Mouse (Mus musculus) ES-E14 (cell line): Measurements from ENCODE around the gene Mageb3. TPM values are rescaled to one million over a fixed set of nuclear protein-coding genes. Genes with fewer than 3 reads are reported as not detected.
"Not testable (repeated sequence)": the region's sequence is repeated elsewhere in the genome, so short reads cannot be mapped to it uniquely, and the experiment has no call there.

Experiments used
- DNase-seq: peaks from one replicate; pipeline ENCODE4 v3.0.0-alpha.2; 2013; ENCODE audit warnings: low read depth, low spot score
- H3K27ac ChIP-seq: 2 replicates; pipeline ENCODE4 v1.5.1; 2012; ENCODE audit warnings: low read depth, mild to moderate bottlenecking, low read length, moderate library complexity, mixed read lengths; ENCODE audit not compliant: poor library complexity, insufficient read depth, severe bottlenecking
- H3K36me3 ChIP-seq: 2 replicates; pipeline ENCODE4 v1.6.1; 2012; ENCODE audit warnings: mild to moderate bottlenecking, low read length, moderate library complexity, mixed read lengths; ENCODE audit not compliant: control insufficient read depth, poor library complexity, insufficient read depth, severe bottlenecking
- H3K4me1 ChIP-seq, 2 experiments: fragments of 150-350 bp in 1 of 2; sonication (generic) in 1 of 2; 2 replicates each; pipeline ENCODE4 v1.6.1; 2012; ENCODE audit warnings: low read length in 2 of 2, mild to moderate bottlenecking in 1 of 2, mixed read lengths in 1 of 2; ENCODE audit not compliant: control insufficient read depth in 2 of 2, insufficient read depth in 2 of 2, poor library complexity in 1 of 2
- H3K4me3 ChIP-seq, 2 experiments: fragments of 150-350 bp in 1 of 2; sonication (generic) in 1 of 2; 2 replicates each; pipeline ENCODE4 v1.5.1; 2012; ENCODE audit warnings: low read length in 2 of 2, low read depth in 1 of 2, mild to moderate bottlenecking in 1 of 2, mixed read lengths in 1 of 2; ENCODE audit not compliant: insufficient read depth in 1 of 2, poor library complexity in 1 of 2, severe bottlenecking in 1 of 2
- H3K9ac ChIP-seq: 2 replicates; pipeline ENCODE4 v1.6.1; 2012; ENCODE audit warnings: low read depth, mild to moderate bottlenecking, low read length, mixed read lengths; ENCODE audit not compliant: poor library complexity, insufficient read depth, severe bottlenecking
- H3K9me3 ChIP-seq: fragments of 150-350 bp; sonication (generic); 2 replicates; pipeline ENCODE4 v1.6.1; 2012; ENCODE audit warnings: low read depth, mild to moderate bottlenecking, low read length; ENCODE audit not compliant: control insufficient read depth, insufficient read depth
- CHD2 ChIP-seq: IDR thresholded peaks from 2 replicates; pipeline ENCODE4 v1.6.1; 2014; ENCODE audit warnings: mild to moderate bottlenecking, low read depth, low read length, inconsistent platforms
- HCFC1 ChIP-seq: IDR thresholded peaks from 2 replicates; pipeline ENCODE4 v1.6.1; 2012; ENCODE audit warnings: low read length, inconsistent platforms, borderline replicate concordance; ENCODE audit not compliant: insufficient read depth
- MAFK ChIP-seq: IDR thresholded peaks from 2 replicates; pipeline ENCODE4 v1.6.1; 2014; ENCODE audit warnings: mild to moderate bottlenecking, low read depth, low read length, inconsistent platforms; ENCODE audit not compliant: insufficient read depth
- ZC3H11A ChIP-seq: IDR thresholded peaks from 2 replicates; pipeline ENCODE4 v1.6.1; 2012; ENCODE audit warnings: low read depth, mild to moderate bottlenecking, inconsistent platforms, low read length, borderline replicate concordance
- ZNF384 ChIP-seq: IDR thresholded peaks from 2 replicates; pipeline ENCODE4 v1.6.1; 2012; ENCODE audit warnings: low read depth, low read length, inconsistent platforms
- in situ Hi-C, 2 experiments: fragments of 600-800 bp; cut with MboI; formaldehyde crosslinking; loops; one replicate each; pipeline ENCODE4 v1.15.1; 2025; ENCODE audit warnings: low sequenced_read_pairs in 2 of 2, inconsistent platforms in 1 of 2; ENCODE audit not compliant: unreplicated experiment in 2 of 2
- total RNA-seq: library from RNA; depleted of rRNA; stranded (reverse); fragments of 300-350 nt; gene quantifications from 2 replicates; pipeline ENCODE4 v1.2.3, GENCODE M21; 2012

Gene Mageb3
- total RNA-seq, 1 experiment = 0.31 TPM

DNA sequence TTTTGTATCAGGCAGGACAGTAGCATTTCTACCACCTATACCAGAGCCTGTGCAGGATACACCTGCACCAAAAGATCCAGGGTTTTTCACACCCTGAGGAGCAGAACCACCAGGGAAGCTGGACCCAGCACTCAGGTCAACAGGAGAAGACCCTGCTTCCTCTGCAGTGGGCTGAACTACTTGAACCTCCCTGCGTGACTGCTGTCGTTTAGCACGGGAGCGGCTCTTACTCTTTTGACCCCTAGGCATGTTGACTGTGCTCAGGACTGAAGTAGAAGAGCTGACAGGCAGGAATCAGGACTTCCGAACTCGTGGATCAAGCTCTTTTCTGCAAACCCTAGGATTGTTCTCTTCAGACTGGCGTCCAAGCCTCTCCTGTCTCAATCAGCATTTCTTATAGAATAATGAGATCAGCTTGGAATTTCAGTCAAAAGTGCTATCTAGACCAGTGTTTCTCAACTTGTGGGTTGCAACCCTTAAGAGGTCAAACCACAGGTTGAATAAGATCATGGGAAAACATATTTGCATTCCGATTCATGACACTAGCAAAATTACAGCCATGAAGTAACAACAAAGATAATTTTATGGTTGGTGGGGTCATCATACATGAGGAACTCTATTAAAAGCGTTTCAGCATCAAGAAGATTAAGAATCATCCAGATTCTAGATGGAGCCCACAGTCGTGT is 778 bp downstream of the Mageb3 start:
- in situ Hi-C loops = no loop called here
- Histone ChIP-seq H3K27ac (peak overlapping the region; percentile 71; the same call in 1 of the 2 replicates), H3K36me3 (no peaks in the 10 kb centered on the region), H3K9me3 (no peaks in the 10 kb centered on the region), H3K4me1 (0 out of 4 replicates have a peak, but pooled peaks cover 2% of the 10 kb centered on the region in 2 experiments), H3K9ac (peak overlapping the region; percentile 98), H3K4me3 (peak overlapping the region; percentile 88 to 94)
- TF ChIP-seq ZC3H11A = no peak
- TF ChIP-seq HCFC1 = no peak
- TF ChIP-seq CHD2 = no peak
- TF ChIP-seq MAFK = no peak
- no peak for TF ChIP-seq ZNF384
- DNase-seq = no peak

GRCm38 (mm10) chr2:121943364-121943763 is 12.5 kb downstream of the Mageb3 start:
- H3K4me1 ChIP-seq = no peaks in the 10 kb centered on the region
- DNase-seq = no peak
- in situ Hi-C loops = no loop called here
- no peak overlapping the region for H3K4me3 ChIP-seq
- H3K36me3 ChIP-seq = no peaks in the 10 kb centered on the region
- H3K27ac ChIP-seq = no peak overlapping the region
- no peaks in the 10 kb centered on the region for H3K9me3 ChIP-seq
- H3K9ac ChIP-seq = no peak overlapping the region
- no peak for TF ChIP-seq CHD2
- no peak for TF ChIP-seq ZC3H11A
- no peak for TF ChIP-seq MAFK
- no peak for TF ChIP-seq HCFC1
- TF ChIP-seq ZNF384 = no peak

DNA sequence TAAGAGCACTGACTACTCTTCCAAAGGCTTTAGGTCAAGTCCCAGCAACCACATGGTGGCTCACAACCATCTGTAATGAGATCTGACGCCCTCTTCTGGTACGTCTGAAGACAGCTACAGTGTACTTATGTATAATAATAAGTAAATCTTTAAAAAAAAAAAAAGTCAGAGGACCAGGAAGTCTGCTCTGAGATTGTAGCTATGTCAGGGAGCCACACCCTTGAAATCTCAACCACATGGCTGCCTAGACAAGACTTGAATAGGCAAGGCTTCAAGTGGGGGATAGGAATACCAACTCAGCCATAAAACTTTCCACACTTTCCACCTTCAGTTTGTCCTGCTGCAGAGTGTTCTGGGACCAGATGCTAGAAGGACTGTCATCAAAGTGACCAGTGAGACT is 18.3 kb downstream of the Mageb3 start:
- DNase-seq, H3K9me3 ChIP-seq, H3K9ac ChIP-seq, H3K4me3 ChIP-seq, H3K36me3 ChIP-seq, H3K4me1 ChIP-seq, in situ Hi-C loops, H3K27ac ChIP-seq: not testable (repeated sequence)
- peak; percentile 51; the same call in 1 of the 2 replicates for TF ChIP-seq ZNF384

- H3K4me1 ChIP-seq = no peaks in the 10 kb centered on the region
- in situ Hi-C loops = no loop called here
- no peak overlapping the region for H3K27ac ChIP-seq
- no peak overlapping the region for H3K9ac ChIP-seq
- no peak overlapping the region for H3K4me3 ChIP-seq
- no peaks in the 10 kb centered on the region for H3K9me3 ChIP-seq
- no peak for DNase-seq
- TF ChIP-seq ZC3H11A (no peak), MAFK (no peak)
- H3K36me3 ChIP-seq = peaks cover 2% of the 10 kb centered on the region; the same call in 1 of the 2 replicates
These were observed 39.6 kb downstream of the Mageb3 start for GRCm38 (mm10) chr2:121916047-121916970.
